ENCODE assay signal across 8 mouse cellular contexts in the genomic region with DNA sequence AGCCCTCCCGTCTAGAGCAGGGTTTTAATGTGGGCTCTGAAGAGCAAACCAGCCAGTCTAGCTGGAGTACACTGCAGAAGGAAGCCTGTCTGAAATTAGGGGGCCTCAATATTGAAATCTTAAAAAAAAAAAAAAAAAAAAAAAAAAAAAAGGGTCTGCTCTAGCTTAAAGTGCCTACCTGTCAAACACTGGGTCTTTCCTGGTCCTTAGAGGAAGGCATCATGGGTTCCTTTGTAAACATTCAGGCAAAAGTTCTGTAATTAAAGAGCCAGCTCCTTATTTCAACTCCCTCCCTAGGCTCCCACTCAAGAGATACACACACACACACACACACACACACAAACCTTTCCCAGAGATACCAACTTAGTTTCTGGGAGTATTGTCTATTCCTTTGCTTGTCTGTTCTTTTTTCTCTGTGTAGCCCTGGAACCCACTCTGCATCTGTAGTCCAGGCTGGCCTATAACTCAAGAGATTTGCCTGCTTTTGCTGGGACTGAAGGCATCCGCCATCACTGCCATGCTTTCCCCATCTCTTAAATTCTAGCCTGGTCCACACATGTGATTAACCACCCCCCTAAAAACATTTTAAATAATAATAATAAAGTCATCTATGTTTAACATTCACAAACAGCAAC. TPM values are rescaled to one million over a fixed set of nuclear protein-coding genes. Genes with fewer than 3 reads are reported as not detected.
A peak's percentile ranks its signal among the peaks of the same experiment; 100 is the strongest.
DNase-seq lines count a peak whose midpoint lies in the region; ATAC-seq and TF ChIP-seq lines count a peak whose summit lies in the region.

No protein-coding gene starts in this region.

- no peaks in the 10 kb centered on the region for H3K9me3 ChIP-seq in intestine, embryonic 15.5 days
- H3K9me3 ChIP-seq in neural tube, embryonic 13.5 days: no peaks in the 10 kb centered on the region

- peak overlapping the region; percentile 99 for H3K27ac ChIP-seq in left cerebral cortex, adult 2 months
- H3K27ac ChIP-seq in embryonic fibroblast, embryonic 13.5 days (ENCODE audit: insufficient read depth, low read length): no peak overlapping the region
- peak overlapping the region; percentile 92 for H3K27ac ChIP-seq in intestine, embryonic 15.5 days
- peak overlapping the region; percentile 65 for H3K27ac ChIP-seq in neural tube, embryonic 13.5 days (replicated peaks)

- H3K9ac ChIP-seq in intestine, embryonic 15.5 days: no peak overlapping the region
- H3K9ac ChIP-seq in neural tube, embryonic 13.5 days: peak overlapping the region; percentile 99

- intact Hi-C loops in left cerebral cortex, adult 2 months (cut with DNase I): loop anchor here (1.0 kb wide), 1 partner anchor 43 kb away; no protein-coding TSS in a partner anchor
- intact Hi-C loops in left cerebral cortex, postnatal 4 days (cut with DNase I): no loop called here
- intact Hi-C loops in left cerebral cortex, postnatal 36 days (cut with DNase I): loop anchor here (2.0 to 5.0 kb wide), 3 partner anchors 44 to 149 kb away; no protein-coding TSS in a partner anchor

- peak; percentile 63 for TF ChIP-seq POLR2A in embryonic fibroblast, embryonic 13.5 days (IDR thresholded peaks at IDR 0.05; ENCODE audit: low read depth, low read length)

- ATAC-seq in intestine, embryonic 15.5 days: no peak
- no peak for ATAC-seq in neural tube, embryonic 13.5 days (ENCODE audit: low read depth)

- H3K4me3 ChIP-seq in left cerebral cortex, adult 2 months: peak overlapping the region; percentile 88
- no peak overlapping the region for H3K4me3 ChIP-seq in embryonic fibroblast, embryonic 13.5 days (ENCODE audit: insufficient read depth, low read length)
- no peak overlapping the region for H3K4me3 ChIP-seq in intestine, embryonic 15.5 days (replicated peaks)
- H3K4me3 ChIP-seq in neural tube, embryonic 13.5 days: peak overlapping the region; percentile 58

- TF ChIP-seq CTCF in left cerebral cortex, adult 2 months (IDR thresholded peaks at IDR 0.05): no peak
- TF ChIP-seq CTCF in embryonic fibroblast, embryonic 13.5 days (IDR thresholded peaks at IDR 0.05; ENCODE audit: borderline replicate concordance, insufficient read depth, low read length): no peak

- 47% methylated on average over 2 of the region's 2 CpGs for WGBS in intestine, embryonic 15.5 days
- 33% methylated on average over 2 of the region's 2 CpGs for WGBS in neural tube, embryonic 13.5 days

- no peak for DNase-seq in left cerebral cortex, adult 2 months (ENCODE audit: extremely low spot score in 1 of 2, low spot score in 2 of 2)
- no peak for DNase-seq in left cerebral cortex, postnatal 4 days
- no peak for DNase-seq in layer of hippocampus, adult 11-12 months (ENCODE audit: low spot score)
- no peak for DNase-seq in thymus, postnatal 14 days
- DNase-seq in left cerebral cortex, postnatal 36 days (ENCODE audit: low spot score in 2 of 2): no peak

- peaks cover 10% of the 10 kb centered on the region for H3K4me1 ChIP-seq in embryonic fibroblast, embryonic 13.5 days (ENCODE audit: control insufficient read depth, insufficient read depth, low read length)
- H3K4me1 ChIP-seq in intestine, embryonic 15.5 days (replicated peaks): peaks cover 35% of the 10 kb centered on the region
- H3K4me1 ChIP-seq in neural tube, embryonic 13.5 days (replicated peaks): peaks cover 40% of the 10 kb centered on the region

- H3K27me3 ChIP-seq in intestine, embryonic 15.5 days (replicated peaks): no peaks in the 10 kb centered on the region
- no peaks in the 10 kb centered on the region for H3K27me3 ChIP-seq in neural tube, embryonic 13.5 days

- no peaks in the 10 kb centered on the region for H3K36me3 ChIP-seq in intestine, embryonic 15.5 days
- no peaks in the 10 kb centered on the region for H3K36me3 ChIP-seq in neural tube, embryonic 13.5 days

- H3K4me2 ChIP-seq in intestine, embryonic 15.5 days (replicated peaks): peak overlapping the region; percentile 84
- H3K4me2 ChIP-seq in neural tube, embryonic 13.5 days: peak overlapping the region; percentile 83

RNA-seq across cellular contexts. Expression of a gene that starts 3.0 kb away (rescaled TPM):
- total RNA-seq in left cerebral cortex, adult 2 months (2021): 100 to 1,000 TPM; 283 to 310 TPM
- 100 to 1,000 TPM; 220 to 231 TPM for total RNA-seq in left cerebral cortex, postnatal 4 days (2021)
- polyA plus RNA-seq in embryonic fibroblast, embryonic 13.5 days (2011; ENCODE audit: insufficient read length, low read depth, missing spikeins): 89.8 and 121 TPM in 2 replicates
- polyA plus RNA-seq in intestine, embryonic 15.5 days (2015; fragmentation: Nextera tagmentation; extraction: Ambion mirVana): 32.2 and 32.4 TPM in 2 replicates
- polyA plus RNA-seq in neural tube, embryonic 13.5 days (2015; fragmentation: Nextera tagmentation; extraction: Ambion mirVana): 80.6 and 81.1 TPM in 2 replicates
- 100 to 1,000 TPM; 300 to 353 TPM for total RNA-seq in left cerebral cortex, postnatal 36 days (2021)

Comparison
In these comparisons a context has a peak if more than half of its experiments do, and no peak if none do; other contexts are left out.
1. H3K4me3 ChIP-seq: peak in left cerebral cortex, adult 2 months (single experiment) and neural tube, embryonic 13.5 days (single experiment); none in embryonic fibroblast, embryonic 13.5 days (single experiment) and intestine, embryonic 15.5 days (single experiment).